Mouse (Mus musculus) forebrain, embryonic 11.5 days (tissue): ENCODE results near the gene Olfr1120. TPM values are rescaled to one million over a fixed set of nuclear protein-coding genes. Genes with fewer than 3 reads are reported as not detected.
"Not testable (repeated sequence)": the region's sequence is repeated elsewhere in the genome, so short reads cannot be mapped to it uniquely, and the experiment has no call there.

Source experiments
- ATAC-seq: fragments of 200-750 bp; cut with Nextera tagmentation; replicated peaks from 2 replicates; pipeline ENCODE4 v1.8.0; 2017; ENCODE audit warnings: moderate TSS enrichment; ENCODE audit not compliant: low FRiP score
- DNase-seq: peaks from one replicate; pipeline ENCODE4 v3.0.0-alpha.2; 2017; ENCODE audit warnings: low spot score
- H3K27ac ChIP-seq: fragments of 300-500 bp; sonication (generic); 2 replicates; pipeline ENCODE4 v1.5.1; 2014; ENCODE audit warnings: low read depth, low read length
- H3K27me3 ChIP-seq: fragments of 300-500 bp; sonication (generic); 2 replicates; pipeline ENCODE4 v1.6.1; 2014; ENCODE audit warnings: mild to moderate bottlenecking, low read length, mixed read lengths; ENCODE audit not compliant: control insufficient read depth, insufficient read depth
- H3K36me3 ChIP-seq: fragments of 300-500 bp; sonication (generic); 2 replicates; pipeline ENCODE4 v1.6.1; 2014; ENCODE audit warnings: mild to moderate bottlenecking, low read length, moderate library complexity, mixed read lengths; ENCODE audit not compliant: control insufficient read depth, insufficient read depth
- H3K4me1 ChIP-seq: fragments of 300-500 bp; sonication (generic); replicated peaks from 2 replicates; pipeline ENCODE4 v1.6.1; 2014; ENCODE audit warnings: low read length, mixed read lengths; ENCODE audit not compliant: control insufficient read depth, insufficient read depth
- H3K4me2 ChIP-seq: fragments of 300-500 bp; sonication (generic); 2 replicates; pipeline ENCODE4 v1.6.1; 2014; ENCODE audit warnings: low read depth, mild to moderate bottlenecking, low read length, moderate library complexity, mixed read lengths; ENCODE audit not compliant: severe bottlenecking
- H3K4me3 ChIP-seq: fragments of 300-500 bp; sonication (generic); 2 replicates; pipeline ENCODE4 v1.5.1; 2014; ENCODE audit warnings: low read depth, low read length
- H3K9ac ChIP-seq: fragments of 300-500 bp; sonication (generic); 2 replicates; pipeline ENCODE4 v1.6.1; 2014; ENCODE audit warnings: low read length
- H3K9me3 ChIP-seq: fragments of 300-500 bp; sonication (generic); 2 replicates; pipeline ENCODE4 v1.6.1; 2016; ENCODE audit warnings: low read length, mixed read lengths; ENCODE audit not compliant: control insufficient read depth
- WGBS: fragments of 180-500 bp; shearing (Covaris S2); extraction: QIAGEN DNeasy Blood & Tissue Kit; methylation state at CpG from one replicate; pipeline ENCODE4 v1.1.7; 2014; 5-methylcytosine and 5-hydroxymethylcytosine counted together
- polyA plus RNA-seq: library from polyadenylated mRNA; unstranded; fragments of >200 nt; fragmentation: Nextera tagmentation; extraction: Ambion mirVana; gene quantifications from 2 replicates; pipeline ENCODE4 v1.2.1, GENCODE M21; 2014

Gene Olfr1120
- not detected in 2 replicates for polyA plus RNA-seq

DNA sequence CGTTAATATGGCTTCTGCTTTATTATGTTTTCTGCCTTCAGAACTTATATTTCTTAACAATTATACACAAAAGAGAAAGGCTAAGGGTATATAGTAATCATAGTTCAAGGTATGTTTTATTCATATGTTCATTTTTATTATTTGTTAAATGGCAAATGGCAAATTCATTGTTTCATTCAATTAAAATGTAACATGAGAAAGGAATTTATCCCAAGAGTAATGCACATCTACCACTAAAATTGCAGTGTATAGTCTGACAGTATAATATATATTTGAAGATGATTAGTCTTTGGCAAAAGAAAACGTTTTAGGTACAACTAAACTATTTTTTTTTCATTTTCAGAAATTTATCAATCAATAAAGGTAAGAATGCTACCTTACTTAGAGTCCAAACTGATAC, at the start of gene Olfr1120:
Gene Olfr1120, plus strand, starts transcription at position 301 of the 400 bp plus-strand sequence.
- no peak for ATAC-seq
- 62% methylated on average over 2 of the region's 2 CpGs for WGBS
- H3K4me1 ChIP-seq, result no peaks in the 10 kb centered on the region
- H3K27ac ChIP-seq, result no peak within 1 kb of the TSS
- H3K4me3 ChIP-seq, result no peak within 1 kb of the TSS
- no peaks in the 10 kb centered on the region for H3K36me3 ChIP-seq
- H3K27me3 ChIP-seq, result no peaks in the 10 kb centered on the region
- H3K9me3 ChIP-seq, result no peaks in the 10 kb centered on the region
- no peak for DNase-seq
- H3K9ac ChIP-seq, result no peak within 1 kb of the TSS
- no peak within 1 kb of the TSS for H3K4me2 ChIP-seq

- H3K4me2 ChIP-seq, result no peak within 1 kb of the TSS
- WGBS, result 81% methylated on average over 1 of the region's 1 CpGs
- ATAC-seq, result no peak
- H3K27me3 ChIP-seq, result no peaks in the 10 kb centered on the region
- H3K9ac ChIP-seq, result no peak within 1 kb of the TSS
- H3K4me1 ChIP-seq, result no peaks in the 10 kb centered on the region
- H3K4me3 ChIP-seq, result no peak within 1 kb of the TSS
- DNase-seq, result no peak
- no peak within 1 kb of the TSS for H3K27ac ChIP-seq
- no peaks in the 10 kb centered on the region for H3K9me3 ChIP-seq
- H3K36me3 ChIP-seq, result no peaks in the 10 kb centered on the region
These were observed 47.3 kb upstream of the Olfr1120 start, which contains the start of gene Olfr1118 for GRCm38 (mm10) chr2:87307281-87307680. Gene Olfr1118 (plus strand): TSS chr2:87307581.

DNA sequence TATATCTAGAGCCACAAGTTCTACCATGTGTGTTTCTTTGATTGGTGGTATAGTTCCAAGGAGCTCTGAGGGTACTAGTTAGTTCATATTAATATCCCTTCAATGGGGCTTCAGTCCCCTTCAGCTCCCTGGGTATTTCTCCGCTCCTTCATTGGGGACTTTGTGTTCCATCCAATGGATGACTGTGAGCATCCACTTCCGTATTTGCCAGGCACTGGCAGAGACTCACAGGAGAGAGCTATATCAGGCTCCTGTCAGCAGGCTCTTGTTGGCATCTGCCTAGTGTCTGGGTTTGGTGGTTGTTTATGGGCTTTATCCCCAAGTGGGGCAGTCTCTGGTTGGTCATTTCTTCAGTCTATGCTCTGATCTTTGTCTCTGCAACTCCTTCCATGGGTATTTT, 5.5 kb downstream of the Olfr1120 start:
- H3K9me3 ChIP-seq, H3K4me2 ChIP-seq, H3K4me3 ChIP-seq, DNase-seq, H3K27me3 ChIP-seq, H3K36me3 ChIP-seq, H3K4me1 ChIP-seq, H3K9ac ChIP-seq, ATAC-seq, H3K27ac ChIP-seq: not testable (repeated sequence)
- 94% methylated on average over 2 of the region's 2 CpGs for WGBS

- no peaks in the 10 kb centered on the region for H3K9me3 ChIP-seq
- no peaks in the 10 kb centered on the region for H3K36me3 ChIP-seq
- H3K4me3 ChIP-seq, result no peak within 1 kb of the TSS
- H3K9ac ChIP-seq, result no peak within 1 kb of the TSS
- H3K27me3 ChIP-seq, result no peaks in the 10 kb centered on the region
- no peak for ATAC-seq
- H3K4me1 ChIP-seq, result no peaks in the 10 kb centered on the region
- H3K27ac ChIP-seq, result no peak within 1 kb of the TSS
- DNase-seq, result no peak
- no peak within 1 kb of the TSS for H3K4me2 ChIP-seq
- 47% methylated on average over 1 of the region's 1 CpGs for WGBS
These were observed 15.0 kb downstream of the Olfr1120 start, which contains the start of gene Olfr1121 for GRCm38 (mm10) chr2:87369595-87369994. Gene Olfr1121 (plus strand): TSS chr2:87369895.

DNA sequence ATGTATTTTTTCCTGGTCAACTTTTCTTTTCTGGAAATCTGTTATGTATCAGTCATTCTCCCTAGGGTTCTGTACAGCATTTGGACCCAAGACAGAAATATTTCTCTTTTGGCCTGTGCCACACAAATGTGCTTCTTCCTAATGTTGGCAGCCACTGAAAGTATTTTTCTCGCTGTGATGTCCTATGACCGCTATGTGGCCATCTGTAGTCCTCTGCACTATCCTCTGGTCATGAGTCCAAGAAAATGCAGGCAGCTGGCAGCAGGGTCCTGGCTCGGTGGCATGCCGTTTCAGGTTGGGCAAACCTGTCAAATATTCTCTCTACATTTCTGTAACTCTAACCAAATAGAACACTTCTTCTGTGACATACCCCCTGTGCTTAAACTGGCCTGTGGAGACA, 17.1 kb downstream of the Olfr1120 start:
- 85% methylated on average over 4 of the region's 4 CpGs for WGBS
- Histone ChIP-seq H3K9me3 (no peaks in the 10 kb centered on the region), H3K27ac (no peak overlapping the region), H3K4me1 (no peaks in the 10 kb centered on the region), H3K4me2 (no peak overlapping the region), H3K9ac (no peak overlapping the region), H3K27me3 (no peaks in the 10 kb centered on the region), H3K4me3 (no peak overlapping the region), H3K36me3 (no peaks in the 10 kb centered on the region)
- ATAC-seq (no peak), DNase-seq (no peak)

GRCm38 (mm10) chr2:87383935-87384334, 29.3 kb downstream of the Olfr1120 start:
- 85% methylated on average over 2 of the region's 2 CpGs for WGBS
- ATAC-seq, result no peak
- Histone ChIP-seq H3K4me1 (no peaks in the 10 kb centered on the region), H3K27ac (no peak overlapping the region), H3K27me3 (no peaks in the 10 kb centered on the region), H3K9ac (no peak overlapping the region), H3K36me3 (no peaks in the 10 kb centered on the region), H3K9me3 (no peaks in the 10 kb centered on the region), H3K4me3 (no peak overlapping the region), H3K4me2 (no peak overlapping the region)
- no peak for DNase-seq

DNA sequence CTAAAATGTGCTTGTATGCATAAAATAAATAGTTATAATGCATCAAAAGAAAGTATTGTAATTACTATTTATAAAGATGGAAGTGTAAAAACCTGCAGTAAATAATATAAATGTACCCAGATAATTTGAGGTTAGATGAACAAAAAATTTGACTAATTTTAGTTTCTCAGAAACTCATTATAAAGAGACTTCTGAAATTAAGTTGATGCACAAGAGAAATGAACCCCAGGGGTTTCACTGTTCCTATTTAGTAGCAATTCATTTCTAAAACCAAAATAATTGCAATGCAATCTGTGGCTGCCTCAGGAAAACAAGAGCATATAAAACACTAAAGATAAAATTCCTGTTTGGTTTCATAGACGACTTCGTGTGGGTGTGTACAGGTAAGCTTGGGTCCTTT, 30.9 kb downstream of the Olfr1120 start, which contains the start of gene Olfr1122:
Gene Olfr1122, plus strand, starts transcription at position 301 of the 400 bp plus-strand sequence.
- Histone ChIP-seq H3K36me3 (no peaks in the 10 kb centered on the region), H3K9ac (no peak within 1 kb of the TSS), H3K27ac (no peak within 1 kb of the TSS), H3K4me1 (no peaks in the 10 kb centered on the region), H3K4me2 (no peak within 1 kb of the TSS), H3K4me3 (no peak within 1 kb of the TSS), H3K9me3 (no peaks in the 10 kb centered on the region), H3K27me3 (no peaks in the 10 kb centered on the region)
- 86% methylated on average over 2 of the region's 2 CpGs for WGBS
- ATAC-seq, result no peak
- DNase-seq, result no peak

- not testable (repeated sequence) for H3K9ac ChIP-seq, H3K27me3 ChIP-seq, H3K27ac ChIP-seq, H3K4me2 ChIP-seq, H3K9me3 ChIP-seq, H3K4me3 ChIP-seq, H3K36me3 ChIP-seq, DNase-seq, H3K4me1 ChIP-seq
- 84% methylated on average over 4 of the region's 5 CpGs for WGBS
- ATAC-seq, result 0 out of 2 replicates have a peak, but pooled peaks have one; percentile 36
These were observed 39.0 kb downstream of the Olfr1120 start for GRCm38 (mm10) chr2:87393605-87394004.

GRCm38 (mm10) chr2:87394686-87395085, 40.1 kb downstream of the Olfr1120 start:
- H3K9ac ChIP-seq, result not testable (repeated sequence)

More at GRCm38 (mm10) chr2:87394686-87395085, 40.1 kb downstream of the Olfr1120 start:
- 86% methylated on average over 7 of the region's 7 CpGs for WGBS
- not testable (repeated sequence) for H3K36me3 ChIP-seq, H3K27ac ChIP-seq, H3K9me3 ChIP-seq, DNase-seq, H3K4me2 ChIP-seq, H3K4me1 ChIP-seq, ATAC-seq, H3K27me3 ChIP-seq, H3K4me3 ChIP-seq
